Mouse (Mus musculus) megakaryocyte, embryonic 14.5 days (primary cell): ENCODE data around the gene Arsb.

Experiments used
- FLI1 ChIP-seq: IDR thresholded peaks from 2 replicates; pipeline ENCODE4 v1.6.1; 2012; ENCODE audit warnings: low read length, inconsistent platforms, mixed read lengths
- GATA1 ChIP-seq: IDR thresholded peaks from 3 replicates; pipeline ENCODE4 v1.6.1; 2012; ENCODE audit warnings: mixed read lengths, low read length, inconsistent platforms, borderline replicate concordance

- TF ChIP-seq GATA1 = no peak
- TF ChIP-seq FLI1 = no peak
Measured at GRCm38 (mm10) chr13:93816127-93816526, 44.7 kb downstream of the Arsb start.
